ENCODE assay signal across 20 mouse cellular contexts in the genomic region with DNA sequence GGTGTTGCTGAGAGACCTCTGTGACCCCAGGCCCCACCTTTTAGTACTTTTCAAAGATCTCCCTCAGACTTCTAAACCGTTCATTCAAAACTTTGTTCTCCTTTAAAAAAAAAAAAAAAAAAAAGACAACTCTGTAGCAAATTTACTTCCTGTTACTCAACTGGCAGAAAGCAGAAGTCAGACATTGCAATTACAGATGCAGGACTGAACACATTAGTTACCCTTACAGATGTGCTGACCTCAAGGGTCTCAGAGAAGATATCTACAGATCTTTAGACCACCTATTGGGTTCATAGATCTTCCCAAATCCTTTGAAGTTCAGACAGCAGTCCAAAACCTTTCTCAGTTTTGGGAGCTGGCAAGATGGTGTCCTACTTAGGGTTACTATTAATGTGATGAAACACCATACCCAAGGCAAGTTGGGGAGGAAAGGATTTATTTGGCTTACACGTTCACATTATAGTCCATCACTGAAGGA. TPM values are rescaled to one million over a fixed set of nuclear protein-coding genes. Genes with fewer than 3 reads are reported as not detected.
DNase-seq lines count a peak whose midpoint lies in the region; ATAC-seq and TF ChIP-seq lines count a peak whose summit lies in the region.
"Had no signal": no experiment of that assay in that cellular context is flagged by ENCODE, and none has a peak within 500 bp of the region (broad histone marks: within the 10 kb centered on the region; RNA-seq: fewer than 3 reads in every experiment).

No protein-coding gene starts in this region.

- H3K27ac ChIP-seq in midbrain, embryonic 11.5 days (ENCODE audit: low read depth, low read length) = no peak overlapping the region
- H3K27ac ChIP-seq in midbrain, embryonic 10.5 days (replicated peaks) = no peak overlapping the region
- H3K27ac ChIP-seq in forebrain, embryonic 14.5 days (ENCODE audit: low read depth, low read length) = no peak overlapping the region
- H3K27ac ChIP-seq: midbrain, embryonic 15.5 days; neural tube, embryonic 12.5 days had no signal

- ATAC-seq in midbrain, embryonic 11.5 days (ENCODE audit: low FRiP score) = no peak
- peak; percentile 43 for ATAC-seq in G1E (ENCODE audit: extremely low read depth, insufficient number of reproducible peaks, low FRiP score, poor library complexity, severe bottlenecking)
- peak; percentile 76 to 86 for ATAC-seq in hematopoietic stem cell, adult 5-6 weeks (replicated peaks in 1 of 2; ENCODE audit: insufficient read depth in 1 of 2, low FRiP score in 2 of 2, low TSS enrichment in 1 of 2, low read depth in 1 of 2, poor library complexity in 2 of 2, severe bottlenecking in 2 of 2)
- peak; percentile 71; the same call in 1 of the 2 replicates for ATAC-seq in neutrophil, adult 5-6 weeks (ENCODE audit: extremely low read depth, insufficient number of reproducible peaks, low FRiP score, poor library complexity, severe bottlenecking)
- ATAC-seq in forebrain, embryonic 14.5 days = no peak
- ATAC-seq: CD4-positive, CD25-positive, alpha-beta regulatory T cell, adult 4 months; midbrain, embryonic 15.5 days had no signal

- DNase-seq in midbrain, embryonic 11.5 days (ENCODE audit: low spot score, missing footprints) = peak; percentile 62
- DNase-seq in midbrain, embryonic 10.5 days (ENCODE audit: low spot score) = no peak
- DNase-seq in G1E (ENCODE audit: low spot score) = no peak
- DNase-seq in lung, postnatal 14 days = no peak
- no peak for DNase-seq in spleen, postnatal 14 days (ENCODE audit: low spot score in 2 of 2)
- DNase-seq in forebrain, embryonic 14.5 days (ENCODE audit: low spot score) = no peak
- DNase-seq: adrenal gland, postnatal 10 days; cerebellum, adult 18-20 months; gastrocnemius, postnatal 10 days; heart, postnatal 10 days; kidney, adult 8-10 months; kidney, postnatal 36 days; layer of hippocampus, adult 9-11 months; lung, postnatal 36 days; right cerebral cortex, postnatal 14 days had no signal

- no peaks in the 10 kb centered on the region for H3K27me3 ChIP-seq in midbrain, embryonic 11.5 days (ENCODE audit: control insufficient read depth, insufficient read depth, low read length)
- H3K27me3 ChIP-seq in midbrain, embryonic 10.5 days (ENCODE audit: low read depth, poor library complexity, severe bottlenecking) = no peaks in the 10 kb centered on the region
- H3K27me3 ChIP-seq in G1E (ENCODE audit: insufficient read depth, low read length) = 0 out of 2 replicates have a peak, but pooled peaks cover under 1% of the 10 kb centered on the region
- H3K27me3 ChIP-seq in forebrain, embryonic 14.5 days (replicated peaks; ENCODE audit: control insufficient read depth, insufficient read depth, low read length) = no peaks in the 10 kb centered on the region
- H3K27me3 ChIP-seq: midbrain, embryonic 15.5 days; neural tube, embryonic 12.5 days had no signal

- no peak overlapping the region for H3K4me2 ChIP-seq in midbrain, embryonic 11.5 days
- H3K4me2 ChIP-seq in forebrain, embryonic 14.5 days (ENCODE audit: low read length) = no peak overlapping the region
- H3K4me2 ChIP-seq: midbrain, embryonic 15.5 days; neural tube, embryonic 12.5 days had no signal

- TF ChIP-seq CTCF in G1E (IDR thresholded peaks at IDR 0.05; ENCODE audit: low read depth, low read length) = no peak

- no peak overlapping the region for H3K9ac ChIP-seq in midbrain, embryonic 11.5 days (ENCODE audit: low read length)
- H3K9ac ChIP-seq in forebrain, embryonic 14.5 days (ENCODE audit: low read length) = no peak overlapping the region
- H3K9ac ChIP-seq: midbrain, embryonic 15.5 days; neural tube, embryonic 12.5 days had no signal

- H3K9me3 ChIP-seq in midbrain, embryonic 11.5 days (ENCODE audit: control insufficient read depth, low read length) = no peaks in the 10 kb centered on the region
- no peaks in the 10 kb centered on the region for H3K9me3 ChIP-seq in midbrain, embryonic 10.5 days (replicated peaks)
- H3K9me3 ChIP-seq in G1E (replicated peaks) = no peaks in the 10 kb centered on the region
- no peaks in the 10 kb centered on the region for H3K9me3 ChIP-seq in forebrain, embryonic 14.5 days (replicated peaks; ENCODE audit: control insufficient read depth, low read length)
- H3K9me3 ChIP-seq: midbrain, embryonic 15.5 days; neural tube, embryonic 12.5 days had no signal

- no peak overlapping the region for H3K4me3 ChIP-seq in midbrain, embryonic 11.5 days (ENCODE audit: low read depth, low read length)
- H3K4me3 ChIP-seq in midbrain, embryonic 10.5 days = no peak overlapping the region
- no peak overlapping the region for H3K4me3 ChIP-seq in G1E (ENCODE audit: low read depth, low read length)
- no peak overlapping the region for H3K4me3 ChIP-seq in forebrain, embryonic 14.5 days (ENCODE audit: low read depth, low read length)
- H3K4me3 ChIP-seq: midbrain, embryonic 15.5 days; neural tube, embryonic 12.5 days had no signal

- no peaks in the 10 kb centered on the region for H3K36me3 ChIP-seq in midbrain, embryonic 11.5 days (ENCODE audit: control insufficient read depth, insufficient read depth, low read length)
- no peaks in the 10 kb centered on the region for H3K36me3 ChIP-seq in midbrain, embryonic 10.5 days
- no peaks in the 10 kb centered on the region for H3K36me3 ChIP-seq in G1E (replicated peaks)
- H3K36me3 ChIP-seq in forebrain, embryonic 14.5 days (ENCODE audit: control insufficient read depth, insufficient read depth, low read length) = no peaks in the 10 kb centered on the region
- H3K36me3 ChIP-seq: midbrain, embryonic 15.5 days; neural tube, embryonic 12.5 days had no signal

- 48% methylated on average over 2 of the region's 2 CpGs for WGBS in midbrain, embryonic 11.5 days
- WGBS in midbrain, embryonic 10.5 days = 50% methylated on average over 2 of the region's 2 CpGs
- WGBS in forebrain, embryonic 14.5 days = 51% methylated on average over 2 of the region's 2 CpGs

- H3K4me1 ChIP-seq in midbrain, embryonic 11.5 days (ENCODE audit: control insufficient read depth, insufficient read depth, low read length) = no peaks in the 10 kb centered on the region
- H3K4me1 ChIP-seq in midbrain, embryonic 10.5 days = no peaks in the 10 kb centered on the region
- H3K4me1 ChIP-seq in G1E (ENCODE audit: insufficient read depth, low read depth, low read length) = peaks cover 24% of the 10 kb centered on the region
- no peaks in the 10 kb centered on the region; the same call in 1 of the 2 replicates for H3K4me1 ChIP-seq in forebrain, embryonic 14.5 days (ENCODE audit: control insufficient read depth, insufficient read depth, low read length)
- H3K4me1 ChIP-seq: neural tube, embryonic 12.5 days had no signal

RNA-seq across cellular contexts. Expression of gene Snx6, which starts 25.2 kb away (rescaled TPM):
- polyA plus RNA-seq in midbrain, embryonic 11.5 days (2014; fragmentation: Nextera tagmentation; extraction: Ambion mirVana) = 251 and 261 TPM in 2 replicates
- polyA plus RNA-seq in midbrain, embryonic 10.5 days (2016; fragmentation: Nextera tagmentation; extraction: Ambion mirVana) = 196 and 202 TPM in 2 replicates
- 74.0 and 80.4 TPM in 2 replicates for total RNA-seq in G1E (2014; fragmentation: Nextera tagmentation)
- total RNA-seq in G1E (2017) = 162 and 188 TPM in 2 replicates
- polyA plus RNA-seq in G1E (2012) = 14.0 and 17.5 TPM in 2 replicates
- 108 and 111 TPM in 2 replicates for total RNA-seq in hematopoietic stem cell, adult 5-6 weeks (2017)
- 81.8 and 85.9 TPM in 2 replicates for total RNA-seq in neutrophil, adult 5-6 weeks (2017)
- 187 and 194 TPM in 2 replicates for polyA plus RNA-seq in forebrain, embryonic 14.5 days (2014; fragmentation: Nextera tagmentation; extraction: Ambion mirVana)

RNA-seq across cellular contexts. Expression of gene Cfl2, which starts 42.0 kb away (rescaled TPM):
- polyA plus RNA-seq in midbrain, embryonic 11.5 days (2014; fragmentation: Nextera tagmentation; extraction: Ambion mirVana) = 278 and 287 TPM in 2 replicates
- polyA plus RNA-seq in midbrain, embryonic 10.5 days (2016; fragmentation: Nextera tagmentation; extraction: Ambion mirVana) = 196 and 221 TPM in 2 replicates
- total RNA-seq in G1E (2014; fragmentation: Nextera tagmentation) = 53.0 and 72.6 TPM in 2 replicates
- total RNA-seq in G1E (2017) = 45.0 and 46.9 TPM in 2 replicates
- 2.7 and 3.1 TPM in 2 replicates for polyA plus RNA-seq in G1E (2012)
- 26.1 and 51.2 TPM in 2 replicates for total RNA-seq in hematopoietic stem cell, adult 5-6 weeks (2017)
- total RNA-seq in neutrophil, adult 5-6 weeks (2017) = 25.7 and 33.4 TPM in 2 replicates
- 375 and 380 TPM in 2 replicates for polyA plus RNA-seq in forebrain, embryonic 14.5 days (2014; fragmentation: Nextera tagmentation; extraction: Ambion mirVana)

Comparison
In these comparisons a context has a peak if more than half of its experiments do, and no peak if none do; other contexts are left out.
1. ATAC-seq: peak in G1E (single experiment), hematopoietic stem cell, adult 5-6 weeks (2 of 2) and neutrophil, adult 5-6 weeks (single experiment); none in midbrain, embryonic 11.5 days (single experiment) and forebrain, embryonic 14.5 days (single experiment).
2. RNA of gene Snx6, which starts 25.2 kb away (polyA plus RNA-seq): 251 to 261 TPM in midbrain, embryonic 11.5 days, 196 to 202 TPM in midbrain, embryonic 10.5 days and 187 to 194 TPM in forebrain, embryonic 14.5 days; 14.0 to 17.5 TPM in G1E; every median in the first group is over 10 times any median in the second.
3. RNA of gene Cfl2, which starts 42.0 kb away (polyA plus RNA-seq): 375 to 380 TPM in forebrain, embryonic 14.5 days, 278 to 287 TPM in midbrain, embryonic 11.5 days and 196 to 221 TPM in midbrain, embryonic 10.5 days; 2.7 to 3.1 TPM in G1E; every median in the first group is over 10 times any median in the second.